Mouse (Mus musculus) E14TG2a.4 (cell line): ENCODE measurements around the gene Col1a2.

Experiments
- CTCF ChIP-seq: conservative IDR thresholded peaks from 2 replicates; pipeline ENCODE4 v1.5.1; 2014; ENCODE audit warnings: low read length
- NANOG ChIP-seq: IDR thresholded peaks from 2 replicates; pipeline ENCODE4 v1.6.1; 2014; ENCODE audit warnings: borderline replicate concordance, low read length, mixed read lengths
- POU5F1 ChIP-seq: IDR thresholded peaks from 2 replicates; pipeline ENCODE4 v1.6.1; 2014; ENCODE audit warnings: low read length, borderline replicate concordance

GRCm38 (mm10) chr6:4562401-4562800, 57.8 kb downstream of the Col1a2 start:
- TF ChIP-seq CTCF: no peak
- no peak for TF ChIP-seq NANOG
- no peak for TF ChIP-seq POU5F1
